26 mouse cellular contexts compared by ENCODE assay signal in genomic region chr1:94091788-94092187, GRCm38 (mm10). TPM values are rescaled to one million over a fixed set of nuclear protein-coding genes. Genes with fewer than 3 reads are reported as not detected.
DNase-seq lines count a peak whose midpoint lies in the region; ATAC-seq lines count a peak whose summit lies in the region.
"Had no signal": no experiment of that assay in that cellular context is flagged by ENCODE, and none has a peak within 500 bp of the region (broad histone marks: within the 10 kb centered on the region; RNA-seq: fewer than 3 reads in every experiment).

No protein-coding gene starts in this region.

- peak; percentile 51 to 59; a peak in 3 of 4 replicates for ATAC-seq in hematopoietic stem cell, adult 5-6 weeks (replicated peaks in 1 of 2; ENCODE audit: insufficient read depth in 1 of 2, low FRiP score in 2 of 2, low TSS enrichment in 1 of 2, low read depth in 1 of 2, poor library complexity in 2 of 2, severe bottlenecking in 2 of 2)
- ATAC-seq in monocyte, adult 5-6 weeks (replicated peaks; ENCODE audit: insufficient number of reproducible peaks, low FRiP score, low TSS enrichment, poor library complexity, severe bottlenecking) = 0 out of 2 replicates have a peak, but pooled peaks have one; percentile 31
- ATAC-seq: forebrain, embryonic 16.5 days; hindbrain, postnatal 0 days; liver, embryonic 12.5 days; liver, postnatal 0 days; midbrain, embryonic 15.5 days had no signal

- intact Hi-C loops in heart, postnatal 10 days (cut with DNase I) = no loop called here

- peak; percentile 9 for DNase-seq in heart, adult 11 months
- no peak for DNase-seq in heart, postnatal 10 days
- peak; percentile 60 for DNase-seq in CD4-positive, CD25-positive, alpha-beta regulatory T cell, adult 2 months (ENCODE audit: low read depth, low spot score)
- no peak for DNase-seq in adrenal gland, adult 18-20 months (ENCODE audit: low spot score in 2 of 2)
- no peak for DNase-seq in kidney, adult 18-20 months
- no peak for DNase-seq in lung, postnatal 4 days
- DNase-seq: adrenal gland, postnatal 10 days; cerebellum, adult 9-10 months; gastrocnemius, adult 2 months; gastrocnemius, postnatal 36 days; heart, adult 2 months; heart, postnatal 14 days; kidney, adult 11 months; kidney, postnatal 4 days; left cerebral cortex, postnatal 4 days; liver, postnatal 0 days; lung, postnatal 36 days; spleen, adult 18-20 months; thymus, adult 18-20 months; thymus, postnatal 4 days had no signal

RNA-seq across cellular contexts. Expression of gene Pdcd1, which starts 39.4 kb away (rescaled TPM):
- not detected for total RNA-seq in heart, postnatal 10 days (2021)
- not detected in 2 replicates for total RNA-seq in hematopoietic stem cell, adult 5-6 weeks (2017)
- 0.19 to 1.4 TPM in 2 of 3 replicates, not detected in the other for total RNA-seq in monocyte, adult 5-6 weeks (2017)
- total RNA-seq in adrenal gland, adult 18-20 months (2021) = under 1 TPM in 1 of 2 experiments, not detected in 1; 0.26 TPM
- total RNA-seq: gastrocnemius, adult 2 months; gastrocnemius, postnatal 36 days; heart, adult 2 months; hindbrain, postnatal 0 days had no signal

Comparison
In these comparisons a context has a peak if more than half of its experiments do, and no peak if none do; other contexts are left out.
1. DNase-seq: peak in heart, adult 11 months (single experiment) and CD4-positive, CD25-positive, alpha-beta regulatory T cell, adult 2 months (single experiment); none in heart, postnatal 10 days (0 of 2), adrenal gland, adult 18-20 months (0 of 2), kidney, adult 18-20 months (single experiment) and lung, postnatal 4 days (0 of 2).